Mouse (Mus musculus): ENCODE data around the gene Hist1h2ab.
"Not testable (repeated sequence)": the region's sequence is repeated elsewhere in the genome, so short reads cannot be mapped to it uniquely, and the experiment has no call there.

GRCm38 (mm10) chr13:23761871-23762821 is 11.2 kb downstream of the Hist1h2ab start, which contains the start of gene Hist1h3a:
- TF ChIP-seq POLR2A (IDR thresholded peaks at IDR 0.05; ENCODE audit: low read depth, low read length); CTCF (conservative IDR thresholded peaks at IDR 0.05; ENCODE audit: insufficient read depth, insufficient read length, low read depth, low read length): not testable (repeated sequence)

All from kidney, adult 2 months (tissue).